Mouse (Mus musculus) kidney, postnatal 25 days (tissue): Measurements from ENCODE around the gene Bin2.

Source experiments
- DNase-seq, 2 experiments: peaks; one replicate each; pipeline ENCODE4 v3.0.0; 2021; ENCODE audit warnings: mixed read lengths in 2 of 2

The Bin2 gene

DNA sequence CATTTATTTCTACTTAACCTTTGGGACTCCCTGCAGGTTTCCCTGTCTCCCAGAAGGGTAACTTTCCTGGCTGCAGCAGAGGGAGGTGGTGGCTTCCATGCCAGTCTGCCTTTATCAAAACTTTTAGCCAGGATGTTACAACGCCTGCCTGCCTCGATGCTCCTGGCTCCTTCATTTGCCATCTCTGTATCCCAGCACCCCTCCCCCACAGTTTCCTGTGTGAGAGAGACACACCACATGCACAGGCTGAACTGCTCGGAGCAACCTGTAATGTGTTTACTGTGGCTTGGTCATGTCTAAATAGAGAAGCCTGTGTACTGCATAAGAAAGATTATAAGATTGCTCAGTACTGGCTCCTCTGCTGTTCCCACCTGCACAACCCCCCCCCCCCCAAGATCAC, 11.0 kb upstream of the Bin2 start:
- peak in 1 of 2 experiments; percentile 53 for DNase-seq

GRCm38 (mm10) chr15:100679005-100679404, 9.7 kb upstream of the Bin2 start:
- DNase-seq, result peak; percentile 74 to 92

DNA sequence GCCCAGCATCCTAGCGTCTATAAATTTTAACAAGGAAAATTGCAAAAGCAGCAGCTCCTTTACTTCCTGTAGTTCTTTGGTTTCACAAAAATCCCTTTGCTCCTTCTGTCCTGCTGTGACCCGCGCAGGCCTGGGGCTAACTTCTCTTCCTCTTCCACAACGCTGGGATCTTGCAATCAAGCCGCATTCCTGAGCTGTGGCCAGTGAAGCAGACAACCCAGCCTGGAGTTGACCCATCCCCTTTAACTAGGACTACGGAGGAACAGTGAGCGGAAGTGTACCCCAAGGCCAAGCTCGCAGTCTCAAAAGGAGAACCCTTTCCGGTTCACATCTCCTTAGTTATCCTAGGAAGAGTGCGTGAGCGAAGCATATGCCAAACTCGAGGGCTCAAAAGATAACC, 9.2 kb upstream of the Bin2 start:
- peak; percentile 77 to 92 for DNase-seq

DNA sequence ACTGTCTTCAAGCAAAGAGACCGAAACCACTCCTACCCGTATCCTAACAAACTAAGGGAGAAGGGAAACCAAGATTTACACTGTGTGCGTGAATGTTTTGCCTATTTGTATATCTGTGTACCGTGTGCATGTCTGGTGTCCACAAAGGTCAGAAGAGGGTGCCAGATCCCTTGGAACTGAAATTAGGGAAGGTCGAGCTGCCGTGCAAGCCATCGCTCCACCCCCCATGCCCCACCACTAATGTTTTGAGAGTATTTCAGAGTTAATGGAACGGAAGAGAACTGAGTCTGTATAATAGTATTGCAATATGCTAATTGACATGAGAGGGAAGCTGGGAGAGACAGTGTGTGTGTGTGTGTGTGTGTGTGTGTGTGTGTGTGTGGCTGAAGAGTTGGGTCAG, 8.3 kb upstream of the Bin2 start:
- DNase-seq, result no peak

- no peak for DNase-seq
Measured at GRCm38 (mm10) chr15:100676521-100676920, 7.2 kb upstream of the Bin2 start.

- DNase-seq, result no peak
Measured at GRCm38 (mm10) chr15:100675486-100675885, 6.1 kb upstream of the Bin2 start.

DNA sequence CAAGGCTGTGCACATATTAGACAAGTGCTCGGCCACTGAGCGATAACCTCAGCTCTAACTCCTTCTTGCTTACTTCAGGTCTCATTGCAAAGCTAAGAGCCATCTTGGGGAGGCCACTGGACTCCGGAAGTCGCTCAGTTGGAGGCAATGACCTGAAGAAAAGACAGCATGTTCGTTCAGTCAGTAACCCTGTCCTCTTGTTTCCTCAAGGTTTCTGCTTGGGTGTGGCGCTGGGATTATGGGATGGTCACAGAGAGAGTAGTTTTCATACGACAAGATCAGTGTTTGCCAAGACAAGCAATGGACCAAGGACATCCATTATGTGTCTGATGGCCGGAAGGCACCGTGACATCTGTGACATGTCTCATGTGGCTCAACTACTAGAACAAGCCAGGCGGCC, 5.2 kb upstream of the Bin2 start:
- DNase-seq, result no peak

DNA sequence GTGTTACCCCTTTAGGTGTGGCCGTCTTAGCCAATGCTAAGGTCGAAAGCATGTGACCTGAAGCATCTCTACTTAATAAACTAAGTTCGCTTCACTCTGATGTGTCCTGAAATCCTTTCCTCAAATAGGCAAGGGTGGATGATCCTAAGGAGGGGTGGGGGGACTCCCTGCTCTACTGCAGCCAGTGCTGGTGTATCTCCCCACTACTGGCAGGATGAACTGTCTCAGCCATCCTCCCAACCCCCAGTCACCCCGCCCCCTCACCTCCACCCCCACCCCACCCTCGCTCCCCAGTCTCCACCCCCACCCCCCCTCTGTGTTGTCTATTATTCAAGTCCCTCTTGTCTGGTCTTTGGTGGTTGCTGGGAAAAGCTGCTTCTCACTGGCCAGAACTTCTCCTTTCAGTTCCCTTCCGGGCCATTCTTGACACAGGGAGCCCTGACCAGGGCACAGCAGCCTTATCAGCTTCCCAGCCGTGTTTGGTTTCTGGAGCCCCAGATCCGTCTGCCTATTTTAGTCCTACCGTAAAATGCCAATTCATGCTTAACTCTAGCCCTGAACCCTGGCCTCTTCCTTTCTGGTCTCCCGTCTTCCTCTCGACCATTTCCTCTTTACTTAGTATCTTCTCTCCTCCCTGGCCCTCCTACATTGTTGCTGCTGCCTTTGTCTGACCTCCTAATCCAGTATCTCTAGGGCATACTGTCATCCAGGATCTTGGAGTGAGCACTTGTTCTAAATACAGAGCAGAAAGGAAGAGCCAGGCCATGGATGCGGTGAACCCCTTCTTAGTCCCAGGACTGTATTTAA, 4.4 kb upstream of the Bin2 start:
- no peak for DNase-seq

DNA sequence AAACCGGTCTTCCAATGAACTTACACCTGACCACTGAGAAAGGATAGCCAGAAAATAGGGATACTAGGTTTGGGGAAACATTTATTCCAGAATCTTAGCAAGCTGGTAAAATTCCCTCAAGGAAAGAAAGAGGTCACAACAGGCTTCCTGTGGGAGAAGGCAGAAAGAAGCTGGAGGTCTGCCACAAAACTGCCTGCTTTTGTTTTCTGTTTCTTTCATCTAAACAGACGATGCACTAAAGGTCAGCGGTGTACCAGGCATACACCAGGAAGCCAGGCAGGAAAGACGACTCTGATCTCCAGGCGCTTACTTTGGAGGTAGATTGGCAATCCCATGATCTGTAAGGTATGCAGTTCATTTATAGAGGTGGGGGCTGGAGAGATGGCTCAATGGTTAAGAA, 1.5 kb upstream of the Bin2 start:
- DNase-seq, result no peak

GRCm38 (mm10) chr15:100670004-100670403, 651 bp upstream of the Bin2 start:
- no peak for DNase-seq

- no peak for DNase-seq
Measured at GRCm38 (mm10) chr15:100667871-100668545, 1.3 kb downstream of the Bin2 start.

DNA sequence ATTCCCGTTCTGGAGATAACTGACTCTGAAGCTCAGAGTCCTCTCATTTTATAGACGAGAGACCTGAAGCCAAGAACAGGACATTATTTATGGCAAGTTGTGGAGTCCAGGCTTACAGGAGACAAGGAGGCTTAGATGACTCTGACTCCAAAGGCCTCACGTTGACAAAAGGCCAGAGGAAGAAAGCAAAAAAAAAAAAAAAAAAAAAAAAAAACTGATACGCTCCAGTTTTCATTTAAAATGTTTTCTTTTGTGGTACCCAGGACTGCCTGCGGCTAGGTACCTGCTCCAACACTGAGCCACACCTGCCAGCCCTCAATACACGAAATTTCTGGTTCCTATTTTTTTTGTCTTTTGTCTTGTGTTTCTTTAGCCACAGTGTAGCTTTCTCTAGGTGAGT, 1.9 kb downstream of the Bin2 start:
- no peak for DNase-seq

DNA sequence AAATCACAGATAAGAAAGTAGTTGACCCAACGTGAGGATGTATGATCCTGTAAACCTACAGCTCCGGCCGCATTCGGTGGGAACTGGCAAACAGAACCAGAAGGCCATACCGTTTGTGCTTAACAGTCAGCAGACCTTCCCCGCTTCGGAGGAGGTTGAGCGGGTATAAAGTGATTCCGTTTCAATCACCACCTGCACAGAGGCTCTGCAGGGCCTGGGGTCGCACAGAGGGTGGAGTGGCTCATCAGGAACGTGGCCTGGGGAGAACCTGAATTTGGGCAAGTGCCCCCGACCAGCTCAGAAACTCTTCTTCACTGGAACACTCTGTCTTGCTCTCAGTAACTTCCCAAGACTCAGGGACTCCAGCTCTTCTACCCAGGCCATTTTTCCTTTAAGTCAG, 2.5 kb downstream of the Bin2 start:
- DNase-seq, result no peak

GRCm38 (mm10) chr15:100666219-100666696, 3.1 kb downstream of the Bin2 start:
- DNase-seq, result no peak

DNA sequence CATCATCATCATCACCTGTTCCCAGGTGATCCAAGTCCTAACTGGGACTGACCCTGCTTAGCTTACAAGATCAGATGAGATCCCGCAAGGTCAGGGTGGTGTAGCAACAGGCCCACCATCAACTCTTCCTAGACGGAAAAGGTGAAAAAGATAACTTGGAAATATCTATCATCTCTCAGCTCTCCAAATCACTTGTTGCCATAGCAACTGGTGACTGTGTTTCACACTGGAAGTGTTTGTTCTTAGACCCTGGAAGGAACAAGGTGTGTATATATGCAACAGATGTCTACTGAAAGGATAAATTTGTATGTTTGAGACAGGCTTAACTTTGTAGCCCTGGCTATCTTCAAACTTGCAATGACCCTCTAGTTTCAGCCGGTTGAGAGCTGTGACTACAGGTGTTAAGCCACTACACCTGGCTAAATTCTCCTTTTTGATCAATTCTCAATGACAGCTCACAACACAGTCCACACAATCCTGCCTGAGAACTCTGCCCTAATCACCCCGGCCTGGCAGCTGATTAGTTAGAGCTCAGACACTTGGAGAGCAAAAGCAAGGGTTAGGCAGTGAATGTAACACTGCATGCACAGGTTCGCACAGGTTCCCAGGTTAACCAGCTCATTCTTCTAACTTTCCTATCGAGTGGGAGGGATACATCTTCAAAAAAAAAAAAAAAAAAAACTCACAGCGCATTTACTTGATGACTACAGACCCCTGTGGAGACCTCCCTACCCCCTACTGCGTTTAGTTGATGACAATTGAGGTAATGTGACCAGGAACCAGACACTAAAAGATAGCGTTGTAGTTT, 3.7 kb downstream of the Bin2 start:
- no peak for DNase-seq

DNA sequence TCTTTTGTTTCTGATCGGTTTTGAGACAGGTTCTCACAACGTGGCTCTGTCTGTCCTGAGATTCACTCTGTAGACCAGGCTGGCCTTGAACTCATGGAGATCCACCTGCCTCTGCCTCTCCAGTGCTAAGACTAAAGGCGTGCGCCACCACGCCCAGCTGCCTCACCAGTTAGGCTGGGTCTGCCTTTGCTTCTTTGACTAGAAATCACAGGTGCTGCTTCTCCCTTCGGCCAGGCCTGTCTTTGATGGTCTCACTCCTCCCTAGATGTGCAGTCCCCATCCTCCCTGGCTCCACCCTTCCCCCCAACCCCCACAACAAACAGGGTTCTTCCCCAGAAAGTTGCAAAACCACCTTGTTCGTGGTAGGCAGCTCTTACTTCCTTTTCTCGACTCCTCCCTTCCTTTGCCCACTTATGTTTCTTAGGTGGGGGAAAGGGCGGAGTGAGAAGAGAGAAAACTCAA, 4.5 kb downstream of the Bin2 start:
- DNase-seq, result no peak

DNA sequence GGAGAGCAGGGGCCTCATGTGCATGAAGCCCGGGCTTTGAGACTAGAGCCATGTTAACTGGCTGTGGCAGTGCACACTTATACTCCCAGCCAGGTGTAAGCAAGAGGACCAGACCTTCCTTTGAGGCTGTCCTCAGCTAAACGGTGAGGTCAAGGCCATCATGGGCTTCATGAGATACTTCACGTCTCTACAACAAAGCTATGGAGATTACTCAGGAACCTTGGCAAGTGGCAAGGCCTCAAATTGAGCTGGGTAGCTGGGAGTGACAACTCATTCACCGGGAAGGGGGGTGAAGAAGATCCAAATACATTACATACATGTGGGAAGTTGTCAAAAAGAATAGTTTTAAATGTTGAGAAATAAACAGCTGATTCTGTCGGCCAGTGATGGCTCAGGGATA, 8.5 kb downstream of the Bin2 start:
- no peak for DNase-seq

GRCm38 (mm10) chr15:100660306-100660705, 9.0 kb downstream of the Bin2 start:
- peak; percentile 73 to 81 for DNase-seq

GRCm38 (mm10) chr15:100655201-100655600, 14.2 kb downstream of the Bin2 start:
- no peak for DNase-seq

GRCm38 (mm10) chr15:100654271-100654670, 15.1 kb downstream of the Bin2 start:
- no peak for DNase-seq

DNA sequence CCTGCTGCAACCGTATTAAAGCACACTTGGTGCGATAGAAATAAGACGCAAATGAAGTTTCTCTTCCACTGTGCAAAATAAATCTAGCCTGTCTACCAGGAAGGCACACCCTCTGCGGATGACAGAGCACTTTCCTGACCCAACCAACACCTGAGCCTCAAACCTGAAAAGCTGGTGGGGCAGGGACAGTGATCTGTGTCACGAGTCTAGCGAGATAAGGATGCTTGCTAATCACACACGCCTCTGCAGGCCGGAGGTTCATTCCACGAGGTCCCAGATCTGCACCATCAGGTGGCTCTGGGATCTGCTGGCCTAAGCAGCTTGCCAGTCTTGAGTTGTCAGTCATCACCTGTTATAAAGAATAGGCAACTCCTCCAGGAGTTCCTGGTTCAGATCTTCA, 17.7 kb downstream of the Bin2 start:
- no peak for DNase-seq

DNA sequence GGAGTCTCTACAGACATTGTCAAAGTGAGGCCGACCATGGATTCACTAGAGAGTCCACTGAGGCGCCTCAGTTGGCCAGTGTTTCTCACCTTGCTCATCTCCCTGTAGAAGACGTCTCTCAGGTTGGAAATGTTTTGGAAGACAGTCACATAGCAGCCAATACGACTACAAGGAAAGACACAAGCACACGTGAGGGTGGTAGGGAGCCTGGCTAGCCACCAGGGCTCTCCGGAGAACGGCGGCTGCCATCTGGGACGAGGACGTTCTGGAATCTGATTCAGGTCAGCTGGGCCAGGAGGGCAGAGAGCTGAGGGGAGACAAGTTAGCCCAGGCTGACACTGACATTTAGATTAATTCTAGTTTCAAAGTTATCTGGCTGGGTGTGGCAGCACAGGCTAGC, 19.2 kb downstream of the Bin2 start:
- no peak for DNase-seq

GRCm38 (mm10) chr15:100646161-100646560, 23.2 kb downstream of the Bin2 start:
- DNase-seq, result no peak
